Mouse (Mus musculus): ENCODE data around the gene Ccdc60. TPM values are rescaled to one million over a fixed set of nuclear protein-coding genes. Genes with fewer than 3 reads are reported as not detected.

Ccdc60 gene
- total RNA-seq, 2 experiments from 2014 or later: 0.14 to 0.16 TPM

DNA sequence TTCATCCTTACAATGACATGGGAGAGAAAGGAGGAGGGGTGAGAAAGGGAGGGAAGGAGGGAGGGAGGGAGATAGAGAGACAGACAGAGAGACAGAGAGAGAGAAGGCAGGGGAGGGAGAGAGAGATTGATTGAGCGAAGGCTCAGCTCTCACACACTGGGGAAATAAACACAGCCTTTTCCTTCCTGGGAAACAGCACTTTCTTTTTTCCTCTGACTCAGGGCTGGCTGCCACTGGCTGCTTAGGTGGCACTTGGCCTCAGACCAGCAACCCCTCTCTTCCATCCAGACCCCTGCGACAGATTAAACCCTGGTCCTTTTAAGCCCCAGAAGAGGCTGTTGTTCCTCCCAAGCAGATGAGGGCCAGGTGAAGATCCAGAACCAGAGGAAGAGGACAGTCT, 14.0 kb downstream of the Ccdc60 start:
- intact Hi-C loops (cut with DNase I): no loop called here
- DNase-seq (ENCODE audit: low spot score in 2 of 2): no peak

DNA sequence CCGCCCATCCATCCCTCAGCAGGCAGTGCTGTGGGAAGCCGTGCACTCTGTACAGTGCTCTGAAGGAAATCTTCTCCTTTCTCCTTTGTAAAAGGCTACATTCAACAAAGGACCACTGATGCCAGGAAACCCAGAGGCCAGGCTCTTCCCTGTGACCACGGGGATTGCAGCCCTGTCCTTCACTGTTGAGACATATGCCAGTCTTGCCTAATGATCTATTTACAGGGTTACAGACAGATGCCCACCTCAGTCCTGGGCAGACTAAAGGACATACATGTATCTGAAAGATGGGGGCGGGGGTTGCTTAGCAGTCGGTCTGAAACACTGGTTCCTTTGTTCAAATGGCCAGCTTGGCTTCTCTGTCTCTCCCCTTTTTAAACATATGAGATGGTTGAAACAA, 14.4 kb downstream of the Ccdc60 start:
- no peak for DNase-seq (ENCODE audit: low spot score in 2 of 2)
- intact Hi-C loops (cut with DNase I): no loop called here

DNA sequence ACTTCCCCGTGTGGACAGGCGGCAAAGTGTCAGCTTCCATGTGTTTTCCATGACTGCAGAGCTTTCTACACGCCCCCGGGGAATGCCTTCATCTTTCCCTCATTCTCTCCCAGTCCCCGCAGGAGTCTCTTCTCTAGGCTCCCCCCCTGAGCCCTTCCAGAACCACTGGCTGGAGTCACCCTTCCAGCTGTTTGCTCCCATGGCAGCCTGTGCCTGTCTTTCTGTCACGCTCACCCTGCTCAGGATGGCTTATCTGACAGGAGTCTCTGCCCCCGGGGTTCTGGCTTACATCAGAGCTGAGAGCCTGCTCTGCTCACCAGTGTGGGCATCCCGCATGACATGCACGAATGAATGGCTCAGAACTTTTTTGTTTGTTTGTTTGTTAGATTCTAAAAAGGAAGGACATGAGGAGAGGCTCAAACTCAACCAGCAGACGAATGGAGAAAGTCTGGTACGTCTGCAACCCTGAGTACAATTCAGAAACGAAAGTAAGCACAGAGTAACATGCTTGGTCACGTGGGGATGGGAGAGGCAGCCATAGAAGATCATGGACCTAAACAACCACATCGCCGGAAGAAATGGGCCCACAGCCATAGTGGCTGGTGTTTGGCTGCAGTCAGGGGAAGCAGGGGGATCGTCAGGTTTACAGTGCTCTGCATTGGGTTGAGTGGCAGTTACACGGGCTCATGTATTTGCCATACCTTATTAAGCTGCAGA, 17.1 kb downstream of the Ccdc60 start:
- intact Hi-C loops (cut with DNase I): no loop called here
- DNase-seq (ENCODE audit: low spot score in 2 of 2): no peak

DNA sequence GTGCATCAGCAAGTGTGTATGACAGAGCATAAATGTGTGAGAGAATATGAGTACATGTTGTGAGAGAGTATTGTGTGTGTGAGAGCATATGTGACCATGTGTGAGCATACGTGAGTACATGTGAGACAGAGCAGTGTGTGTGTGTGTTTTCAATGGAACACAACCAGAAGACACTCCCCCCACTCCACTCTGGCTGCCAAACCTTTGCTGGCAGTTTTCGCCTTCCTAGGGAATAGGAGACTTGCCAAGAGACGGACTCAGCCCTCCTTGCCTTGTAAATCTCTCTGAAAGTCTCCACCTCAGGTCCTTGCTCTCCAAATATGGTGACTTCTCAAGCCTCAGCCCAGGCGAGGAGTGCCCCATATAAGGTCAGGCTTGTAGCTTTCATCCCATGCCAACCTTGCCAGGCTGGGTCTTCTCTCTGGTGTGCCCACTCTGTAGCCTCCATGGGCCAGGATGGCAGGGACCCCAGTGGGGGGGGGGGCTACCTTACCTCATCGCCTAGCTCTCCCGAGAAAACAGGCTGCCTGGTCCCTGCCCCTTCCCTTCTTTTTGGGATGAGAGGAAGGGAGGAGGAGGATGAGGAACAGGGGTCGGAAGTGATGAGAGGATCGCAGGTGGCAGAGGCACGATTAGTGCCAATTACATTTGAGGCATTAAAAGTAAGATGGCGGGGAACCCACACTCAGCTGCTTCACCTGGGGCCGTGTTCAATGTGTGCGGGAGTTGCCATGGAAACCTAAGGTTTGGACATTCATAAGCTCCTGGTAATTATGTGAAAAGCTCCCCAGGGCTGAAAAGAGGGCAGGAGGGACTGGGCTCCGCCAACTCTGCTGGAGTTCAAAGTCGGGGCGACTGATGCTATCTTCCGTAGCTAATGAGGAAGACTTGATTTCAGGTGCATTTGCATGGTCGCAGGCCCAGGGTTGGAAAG, 19.3 kb downstream of the Ccdc60 start:
- intact Hi-C loops (cut with DNase I): no loop called here

DNA sequence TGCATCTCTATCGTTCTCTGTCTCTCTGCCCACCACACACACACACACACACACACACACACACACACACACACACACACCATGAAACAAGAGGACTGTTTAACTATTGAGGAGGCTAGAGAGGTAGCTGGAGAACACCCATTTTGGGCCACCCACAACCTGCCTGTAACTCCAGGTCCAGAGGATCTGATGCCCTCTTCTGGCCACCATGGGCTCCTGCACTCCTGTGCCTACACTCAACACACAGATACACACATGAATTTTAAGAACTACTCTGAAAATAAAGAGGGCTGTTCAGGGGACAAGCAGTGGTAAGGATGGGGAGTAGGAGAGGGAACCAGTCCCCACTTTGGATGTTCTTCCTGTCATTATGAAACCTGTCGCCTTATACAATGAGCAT, 26.1 kb downstream of the Ccdc60 start:
- intact Hi-C loops (cut with DNase I): no loop called here
- DNase-seq (ENCODE audit: low spot score in 2 of 2): no peak

More for the DNA sequence above, 19.3 kb downstream of the Ccdc60 start:
- DNase-seq (ENCODE audit: low spot score in 2 of 2): no peak

DNA sequence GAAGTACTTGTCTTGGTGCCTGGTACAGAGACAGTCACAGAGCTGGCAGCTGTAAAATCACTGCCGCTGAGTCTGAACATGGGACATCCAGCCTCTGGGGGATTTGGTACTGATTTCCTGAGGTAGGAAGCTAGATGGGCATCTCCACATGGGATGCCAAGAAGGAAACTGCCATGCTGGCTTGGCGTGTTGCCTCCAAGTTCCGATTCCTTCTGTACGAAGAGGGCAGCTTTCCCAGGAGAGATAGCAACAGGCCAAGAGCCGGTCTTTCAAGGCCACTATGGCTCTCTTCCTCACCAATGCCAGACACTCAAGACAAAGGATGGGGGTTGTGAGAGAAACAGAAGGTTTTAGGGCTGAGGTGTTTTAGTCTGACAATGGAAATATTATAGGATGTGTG, 26.8 kb downstream of the Ccdc60 start:
- intact Hi-C loops (cut with DNase I): no loop called here

DNA sequence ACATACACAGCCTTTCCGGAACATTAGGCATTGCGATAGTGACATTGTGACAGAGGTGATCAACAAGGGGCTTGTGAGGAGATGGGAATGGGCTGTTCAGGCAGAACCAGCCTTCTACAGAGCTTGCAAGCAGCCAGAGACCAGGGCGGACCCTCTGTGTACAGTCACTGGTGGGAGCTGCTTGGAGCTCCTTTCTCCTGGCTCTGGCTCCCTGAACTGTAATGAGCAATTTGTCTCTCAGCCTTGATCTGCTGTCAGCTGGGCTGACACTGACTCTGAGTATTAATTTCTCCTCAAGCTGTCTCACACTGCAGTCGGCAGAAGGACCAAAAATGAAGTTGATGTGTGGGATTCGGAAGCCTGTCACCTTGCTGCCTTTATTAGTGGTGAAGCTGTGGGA, 28.4 kb downstream of the Ccdc60 start:
- intact Hi-C loops (cut with DNase I): no loop called here
- DNase-seq (ENCODE audit: low spot score in 2 of 2): no peak

More for the DNA sequence above, 26.8 kb downstream of the Ccdc60 start:
- no peak for DNase-seq (ENCODE audit: low spot score in 2 of 2)

DNA sequence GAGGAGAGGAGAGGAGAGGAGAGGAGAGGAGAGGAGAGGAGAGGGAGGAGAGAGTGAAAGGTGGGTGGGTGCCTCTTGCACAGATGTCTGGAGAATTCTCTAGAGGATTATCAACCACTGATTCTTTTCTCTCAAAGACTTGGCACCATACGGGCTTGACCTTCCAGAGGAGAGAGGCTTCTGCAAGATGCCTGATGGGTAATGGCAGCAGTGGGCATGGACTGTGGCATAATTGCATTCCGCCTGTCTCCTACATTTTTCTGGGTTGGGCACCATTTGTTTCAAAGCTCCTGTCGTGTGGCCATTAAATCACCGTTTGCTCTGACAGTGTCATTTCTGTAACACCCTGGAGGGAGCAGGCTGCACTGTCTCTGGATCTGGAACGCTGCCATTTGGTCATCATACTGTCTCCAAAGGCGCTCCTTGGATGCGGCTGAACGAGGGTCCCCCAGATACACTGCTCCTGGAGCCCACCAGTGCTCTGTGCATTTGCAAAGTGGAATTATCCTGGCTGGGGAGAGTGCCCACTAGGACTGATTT, 30.4 kb downstream of the Ccdc60 start:
- intact Hi-C loops (cut with DNase I): no loop called here
- DNase-seq (ENCODE audit: low spot score in 2 of 2): no peak

DNA sequence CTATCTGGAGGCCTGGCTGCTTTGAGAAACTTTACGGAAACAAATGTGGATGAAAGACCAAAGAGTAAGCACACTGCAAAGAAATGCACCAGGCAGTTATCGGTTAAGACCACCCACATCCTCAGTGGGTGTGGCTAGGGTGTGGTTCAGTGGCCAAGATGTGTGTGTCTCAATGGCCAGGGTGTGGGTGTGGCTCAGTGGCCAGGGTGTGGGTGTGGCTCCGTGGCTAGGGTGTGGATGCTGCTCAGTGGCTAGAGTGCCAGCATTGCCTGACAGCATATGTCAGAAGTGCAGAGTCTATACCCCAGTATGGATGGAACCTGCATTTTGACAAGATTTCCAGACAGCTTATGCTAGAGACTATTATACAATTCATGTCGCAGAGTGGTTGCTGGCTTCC, 34.9 kb downstream of the Ccdc60 start:
- intact Hi-C loops (cut with DNase I): no loop called here
- DNase-seq (ENCODE audit: low spot score in 2 of 2): no peak

DNA sequence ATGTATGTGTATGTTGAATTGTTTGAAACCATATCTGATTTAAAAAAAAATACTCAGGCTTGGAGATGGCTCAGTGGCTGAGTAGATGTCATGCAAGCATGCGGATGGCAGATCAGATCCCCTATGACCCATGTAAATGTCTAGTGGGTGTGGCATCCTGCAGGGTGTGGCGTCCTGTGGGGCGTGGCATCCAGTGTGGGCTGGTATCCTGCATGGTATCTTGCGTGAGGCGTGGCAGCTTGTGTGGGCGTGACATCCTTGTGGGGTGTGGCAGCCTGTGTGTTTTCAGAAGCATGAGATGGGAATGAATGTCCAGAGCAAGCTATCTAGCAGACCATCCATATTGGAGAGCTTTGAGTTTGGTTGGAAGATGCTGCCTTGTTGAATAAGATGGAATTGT, 36.6 kb downstream of the Ccdc60 start:
- intact Hi-C loops (cut with DNase I): no loop called here
- no peak for DNase-seq (ENCODE audit: low spot score in 2 of 2)

DNA sequence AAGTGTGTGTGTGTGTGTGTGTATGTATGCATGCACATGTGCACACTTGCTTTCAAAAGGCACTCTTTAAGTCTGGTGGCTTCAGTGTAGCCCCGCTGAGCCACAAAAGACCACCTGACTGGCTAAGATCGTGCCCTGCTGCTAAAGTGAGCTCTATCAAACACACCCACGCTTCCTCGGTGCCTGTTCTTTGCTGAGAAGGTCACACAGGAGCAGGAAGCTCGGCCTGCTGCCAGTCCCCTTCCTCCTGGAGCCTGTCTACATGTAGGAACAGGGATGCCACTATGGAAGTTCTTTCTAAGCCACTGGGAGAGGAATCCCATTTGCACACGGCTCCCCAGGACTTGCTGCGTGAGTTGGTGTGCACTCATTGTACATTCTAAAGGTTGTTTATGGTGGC, 42.1 kb downstream of the Ccdc60 start:
- DNase-seq (ENCODE audit: low spot score in 2 of 2): no peak

DNA sequence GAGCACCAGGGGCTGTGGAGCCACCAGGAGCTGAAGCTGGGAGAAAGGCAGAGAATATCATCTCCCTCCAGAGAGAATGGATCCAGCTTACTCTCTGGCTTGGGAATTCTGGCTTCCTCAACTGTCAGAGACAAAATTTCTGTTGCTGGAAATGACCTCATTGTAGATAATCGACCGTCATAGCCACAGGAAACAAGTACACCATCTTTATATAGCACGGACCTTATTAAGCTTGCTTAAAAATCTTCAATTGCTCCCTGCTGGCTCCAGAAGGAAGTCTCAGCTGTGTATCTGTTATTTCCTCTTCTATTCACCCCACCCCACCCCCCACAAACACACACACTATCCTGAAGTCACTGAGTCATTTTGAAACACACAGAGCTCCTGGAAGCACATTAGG, 44.3 kb downstream of the Ccdc60 start:
- intact Hi-C loops (cut with DNase I): no loop called here
- DNase-seq (ENCODE audit: low spot score in 2 of 2): no peak

More for the DNA sequence above, 42.1 kb downstream of the Ccdc60 start:
- intact Hi-C loops (cut with DNase I): no loop called here

DNA sequence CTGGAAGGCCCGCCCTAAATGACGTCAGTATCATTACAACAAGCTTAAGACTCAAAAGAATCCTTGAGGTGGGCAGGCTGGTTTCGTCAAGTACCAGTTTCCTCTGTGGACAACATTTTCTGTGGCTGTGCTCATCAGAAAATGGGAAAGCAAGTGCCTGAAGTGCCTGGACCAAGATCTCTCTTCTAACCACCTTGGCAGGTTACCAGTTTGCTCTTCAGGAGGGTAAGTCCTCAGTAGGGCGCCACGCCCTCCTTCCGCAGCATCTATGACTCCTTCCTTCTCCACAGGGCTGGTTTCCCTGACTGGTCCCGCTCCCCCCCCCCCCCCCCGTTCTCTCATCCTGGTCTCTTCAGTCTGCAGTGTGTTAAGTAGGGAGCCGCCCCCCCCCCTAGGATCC, 45.2 kb downstream of the Ccdc60 start:
- intact Hi-C loops (cut with DNase I): no loop called here
- DNase-seq (ENCODE audit: low spot score in 2 of 2): no peak

DNA sequence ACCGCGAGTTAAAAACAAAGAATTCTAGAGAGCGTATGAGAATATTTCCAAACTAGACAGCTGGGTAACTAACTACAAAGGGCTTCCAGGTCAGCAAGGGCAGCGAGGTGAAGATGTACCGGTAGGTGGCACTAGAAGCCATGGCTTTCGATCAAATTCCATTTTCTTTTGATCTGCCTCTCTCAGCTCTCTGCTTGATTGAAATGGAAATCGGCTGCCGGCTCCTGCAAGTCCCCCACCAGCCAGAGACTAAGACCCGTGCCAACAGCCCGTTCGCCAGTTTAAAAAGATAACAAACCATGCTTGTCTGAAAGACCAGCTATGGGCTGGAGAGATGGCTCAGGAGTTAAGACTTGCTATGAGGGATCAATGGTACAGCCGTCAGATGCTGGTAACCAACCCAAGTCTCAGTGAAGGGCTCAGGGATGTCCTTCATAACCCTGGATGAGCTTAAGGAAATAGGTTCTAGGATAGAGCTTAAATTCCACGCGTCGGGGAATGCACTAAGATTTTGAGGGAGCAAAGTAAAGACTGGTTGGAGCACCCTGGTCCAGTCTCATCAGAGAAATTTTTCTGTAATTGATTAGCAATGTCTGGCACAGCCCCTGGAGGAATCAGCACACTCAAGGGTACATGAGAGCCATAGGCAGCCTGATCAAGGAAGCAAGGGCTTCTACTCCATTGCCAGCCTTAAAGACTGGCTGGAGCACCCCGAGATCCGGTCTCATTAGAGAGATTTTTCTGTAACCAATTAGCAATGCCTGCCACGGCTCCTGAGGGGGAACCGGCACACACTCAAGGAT, 56.7 kb downstream of the Ccdc60 start:
- DNase-seq (ENCODE audit: low spot score in 2 of 2): peak; percentile 65 to 77
- intact Hi-C loops (cut with DNase I): loop anchor here (2.0 to 10.0 kb wide), 4 partner anchors 245 to 833 kb away; no protein-coding TSS in a partner anchor

DNA sequence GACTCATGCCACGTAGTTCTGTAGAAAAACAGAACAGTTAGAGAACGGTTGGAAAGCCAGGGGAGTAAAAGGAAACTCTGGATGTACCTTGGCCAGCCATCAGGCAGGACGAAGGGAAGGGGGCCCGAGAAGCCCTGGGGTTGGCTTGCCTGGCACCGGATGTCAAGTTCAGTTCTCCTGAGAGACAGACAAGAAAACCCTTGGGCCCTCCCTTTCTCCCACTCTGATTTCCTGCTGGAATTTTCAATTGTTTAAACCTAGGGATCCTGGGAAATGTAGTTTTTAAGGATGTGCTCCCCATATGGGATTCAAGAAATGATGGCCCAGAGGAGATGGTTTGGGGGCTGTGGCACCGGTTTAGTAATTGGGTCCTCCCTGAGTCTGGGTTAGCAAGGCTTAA, 60.4 kb downstream of the Ccdc60 start:
- peak in 1 of 2 experiments; percentile 34 for DNase-seq (ENCODE audit: low spot score in 2 of 2)
- intact Hi-C loops (cut with DNase I): no loop called here

DNA sequence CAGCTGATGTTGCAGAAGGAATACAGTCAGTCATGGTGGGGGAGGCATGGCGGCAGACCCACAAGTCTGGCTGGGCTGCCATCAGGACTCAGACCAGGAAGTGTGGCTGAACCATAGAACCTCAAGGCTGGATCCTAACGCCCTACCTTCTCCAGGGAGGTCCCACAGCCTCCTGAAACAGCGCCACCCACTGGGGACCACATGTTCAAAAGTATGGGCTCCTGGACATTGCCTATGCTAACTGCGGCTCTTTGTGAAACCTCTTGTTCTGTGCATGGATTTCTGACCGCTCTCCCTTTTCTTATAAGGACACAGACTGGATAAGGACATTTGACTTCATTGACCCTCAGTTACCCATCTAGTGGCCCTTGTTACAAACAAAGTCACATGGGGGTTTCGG, 64.8 kb downstream of the Ccdc60 start:
- intact Hi-C loops (cut with DNase I): no loop called here
- DNase-seq (ENCODE audit: low spot score in 2 of 2): no peak

DNA sequence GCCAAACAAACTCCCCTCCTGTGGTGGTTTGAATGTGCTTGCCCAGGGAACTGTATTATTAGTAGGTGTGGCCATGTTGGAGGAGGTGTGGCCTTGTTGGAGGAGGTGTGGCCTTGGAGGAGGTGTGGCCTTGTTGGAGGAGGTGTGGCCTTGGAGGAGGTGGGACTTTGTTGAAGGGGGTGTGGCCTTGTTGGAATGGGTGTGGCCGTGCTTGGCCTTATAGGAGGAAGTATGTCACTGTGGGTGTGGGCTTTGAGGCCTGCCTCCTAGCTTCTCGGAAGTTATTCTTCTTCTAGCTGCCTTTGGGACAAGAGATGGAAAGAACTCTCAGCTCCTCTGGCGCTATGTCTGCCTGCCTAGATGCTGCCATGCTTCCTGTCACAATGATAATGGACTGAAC, 66.9 kb downstream of the Ccdc60 start:
- intact Hi-C loops (cut with DNase I): no loop called here

DNA sequence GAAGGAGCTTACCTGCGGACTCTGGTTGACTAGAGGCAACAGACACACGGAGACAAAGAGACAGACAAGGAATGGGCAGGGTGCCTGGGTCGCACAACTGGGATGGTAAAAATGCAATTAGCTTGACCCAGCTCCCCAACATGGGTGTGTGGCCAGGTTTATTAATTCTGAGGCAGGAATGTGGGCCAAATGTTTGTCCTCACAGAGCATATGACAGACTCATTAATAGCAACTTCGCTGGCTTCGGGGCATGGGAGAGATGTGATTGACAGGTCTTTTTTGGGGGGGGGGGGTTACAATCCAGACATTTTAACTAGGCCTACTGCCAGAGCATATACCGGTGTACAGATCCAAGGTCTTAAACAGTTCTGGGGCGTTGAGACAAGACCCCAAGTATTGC, 69.5 kb downstream of the Ccdc60 start:
- DNase-seq (ENCODE audit: low spot score in 2 of 2): no peak
- intact Hi-C loops (cut with DNase I): no loop called here

More for the DNA sequence above, 66.9 kb downstream of the Ccdc60 start:
- DNase-seq (ENCODE audit: low spot score in 2 of 2): no peak

DNA sequence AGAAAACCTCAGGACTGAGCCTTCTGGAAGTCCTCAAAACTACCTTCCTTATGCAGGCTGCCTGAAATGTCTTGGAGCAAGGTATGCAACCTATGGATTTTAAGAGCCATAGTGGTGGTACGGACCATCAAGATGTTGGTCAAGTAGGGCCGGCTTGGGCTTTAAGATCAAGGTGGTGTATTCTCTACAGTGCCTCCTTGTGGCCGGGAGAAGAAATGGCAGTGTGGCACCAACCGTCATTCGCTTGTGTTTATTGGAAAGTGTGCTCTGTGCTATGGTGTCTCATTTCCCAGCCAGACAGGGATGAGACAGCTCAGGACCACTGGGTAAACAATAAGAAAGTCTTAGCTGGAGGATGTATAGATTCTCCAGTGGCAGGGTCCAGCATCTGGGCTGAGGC, 76.1 kb downstream of the Ccdc60 start:
- no peak for DNase-seq (ENCODE audit: low spot score in 2 of 2)

More for the DNA sequence above, 76.1 kb downstream of the Ccdc60 start:
- intact Hi-C loops (cut with DNase I): loop anchor here (5.0 kb wide), 1 partner anchor 90 kb away; no protein-coding TSS in a partner anchor

All from left cerebral cortex, postnatal 25 days (tissue).